Mouse (Mus musculus) MEL (cell line): ENCODE results near the gene Rnaseh2b. TPM values are rescaled to one million over a fixed set of nuclear protein-coding genes. Genes with fewer than 3 reads are reported as not detected.

Experiments used
- DNase-seq: peaks from one replicate; pipeline ENCODE4 v3.0.0; 2011; ENCODE audit warnings: low read depth, low spot score
- H3K27ac ChIP-seq: 2 replicates; pipeline ENCODE4 v1.5.1; 2012; ENCODE audit warnings: low read depth, mild to moderate bottlenecking, control low read depth, low read length, moderate library complexity; ENCODE audit not compliant: control insufficient read depth
- H3K27me3 ChIP-seq, 2 experiments: fragments of 150-350 bp in 1 of 2; sonication (generic) in 1 of 2; 2 replicates each; pipeline ENCODE4 v1.6.1; 2012; ENCODE audit warnings: low read length in 2 of 2, mild to moderate bottlenecking in 2 of 2, improper control_type of control experiment in 1 of 2, moderate library complexity in 1 of 2; ENCODE audit not compliant: insufficient read depth in 2 of 2, control insufficient read depth in 1 of 2
- H3K36me3 ChIP-seq, 2 experiments: 2 replicates each; pipeline ENCODE4 v1.6.1; 2012 to 2014; ENCODE audit warnings: low read length in 2 of 2, improper control_type of control experiment in 1 of 2, inconsistent platforms in 1 of 2, mild to moderate bottlenecking in 1 of 2; ENCODE audit not compliant: insufficient read depth in 2 of 2, control insufficient read depth in 1 of 2
- H3K4me1 ChIP-seq, 2 experiments: fragments of 150-350 bp in 1 of 2; sonication (generic) in 1 of 2; 2 replicates each; pipeline ENCODE4 v1.6.1; 2012; ENCODE audit warnings: low read length in 2 of 2, improper control_type of control experiment in 1 of 2, mild to moderate bottlenecking in 1 of 2; ENCODE audit not compliant: insufficient read depth in 2 of 2, control insufficient read depth in 1 of 2
- H3K4me3 ChIP-seq, 2 experiments: fragments of 150-350 bp in 1 of 2; sonication (generic) in 1 of 2; 2 replicates each; pipeline ENCODE4 v1.5.1; 2012; ENCODE audit warnings: low read depth in 2 of 2, low read length in 2 of 2, mild to moderate bottlenecking in 2 of 2, moderate library complexity in 2 of 2, control low read depth in 1 of 2, improper control_type of control experiment in 1 of 2; ENCODE audit not compliant: control insufficient read depth in 1 of 2, insufficient read depth in 1 of 2
- H3K79me2 ChIP-seq: 2 replicates; pipeline ENCODE4 v1.6.1; 2012; ENCODE audit warnings: mild to moderate bottlenecking, low read length, moderate library complexity; ENCODE audit not compliant: control insufficient read depth, poor library complexity, insufficient read depth
- H3K9ac ChIP-seq: 2 replicates; pipeline ENCODE4 v1.6.1; 2012; ENCODE audit warnings: low read depth, mild to moderate bottlenecking, control low read depth, low read length, moderate library complexity; ENCODE audit not compliant: control insufficient read depth, poor library complexity, severe bottlenecking
- H3K9me3 ChIP-seq: fragments of 150-350 bp; sonication (generic); replicated peaks from 2 replicates; pipeline ENCODE4 v1.6.1; 2012; ENCODE audit warnings: mild to moderate bottlenecking, low read length, improper control_type of control experiment, moderate library complexity; ENCODE audit not compliant: insufficient read depth
- CTCF ChIP-seq, 3 experiments: IDR thresholded peaks in 2 of 3; conservative IDR thresholded peaks in 1 of 3; 2 replicates each; pipeline ENCODE4 v1.5.1; 2011 to 2012; ENCODE audit warnings: low read length in 3 of 3, low read depth in 2 of 3, mild to moderate bottlenecking in 2 of 3, improper control_type of control experiment in 1 of 3, inconsistent platforms in 1 of 3, mixed read lengths in 1 of 3, moderate library complexity in 1 of 3; ENCODE audit not compliant: control insufficient read depth in 1 of 3, insufficient read depth in 1 of 3, poor library complexity in 1 of 3, severe bottlenecking in 1 of 3
- EP300 ChIP-seq, 2 experiments: IDR thresholded peaks; 2 replicates each; pipeline ENCODE4 v1.6.1; 2011; ENCODE audit warnings: improper control_type of control experiment in 2 of 2, low read length in 2 of 2, low read depth in 1 of 2, mild to moderate bottlenecking in 1 of 2
- ETS1 ChIP-seq: IDR thresholded peaks from 2 replicates; pipeline ENCODE4 v1.6.1; 2012; ENCODE audit warnings: low read depth, mild to moderate bottlenecking, inconsistent platforms, low read length, improper control_type of control experiment, moderate library complexity
- GABPA ChIP-seq: IDR thresholded peaks from 2 replicates; pipeline ENCODE4 v1.6.1; 2012; ENCODE audit warnings: low read depth, mild to moderate bottlenecking, inconsistent platforms, low read length, improper control_type of control experiment, moderate library complexity
- GATA1 ChIP-seq: IDR thresholded peaks from 2 replicates; pipeline ENCODE4 v1.6.1; 2011; ENCODE audit warnings: low read depth, low read length, improper control_type of control experiment
- HCFC1 ChIP-seq: IDR thresholded peaks from 2 replicates; pipeline ENCODE4 v1.6.1; 2012; ENCODE audit warnings: low read depth, mild to moderate bottlenecking, inconsistent platforms, low read length, improper control_type of control experiment, moderate library complexity
- JUND ChIP-seq: IDR thresholded peaks from 2 replicates; pipeline ENCODE4 v1.6.1; 2011; ENCODE audit warnings: low read depth, mild to moderate bottlenecking, improper control_type of control experiment, low read length
- KAT2A ChIP-seq: conservative IDR thresholded peaks from 2 replicates; pipeline ENCODE4 v1.6.1; 2012; ENCODE audit warnings: low read depth, low read length, improper control_type of control experiment, inconsistent platforms
- MAZ ChIP-seq: IDR thresholded peaks from 2 replicates; pipeline ENCODE4 v1.6.1; 2012; ENCODE audit warnings: low read depth, mild to moderate bottlenecking, inconsistent platforms, low read length, improper control_type of control experiment
- MXI1 ChIP-seq: IDR thresholded peaks from 2 replicates; pipeline ENCODE4 v1.6.1; 2011; ENCODE audit warnings: mild to moderate bottlenecking, low read depth, low read length, improper control_type of control experiment
- MYB ChIP-seq: IDR thresholded peaks from 2 replicates; pipeline ENCODE4 v1.6.1; 2011; ENCODE audit warnings: mild to moderate bottlenecking, low read depth, low read length, improper control_type of control experiment
- MYC ChIP-seq: IDR thresholded peaks from 2 replicates; pipeline ENCODE4 v1.6.1; 2011; ENCODE audit warnings: low read depth, mild to moderate bottlenecking, low read length, improper control_type of control experiment, moderate library complexity
- NRF1 ChIP-seq: IDR thresholded peaks from 2 replicates; pipeline ENCODE4 v1.6.1; 2014; ENCODE audit warnings: low read depth, mild to moderate bottlenecking, inconsistent platforms, low read length, improper control_type of control experiment, moderate library complexity; ENCODE audit not compliant: poor library complexity, insufficient read depth, severe bottlenecking
- POLR2A ChIP-seq, 2 experiments: IDR thresholded peaks; 2 replicates each; pipeline ENCODE4 v1.6.1; 2011 to 2012; ENCODE audit warnings: low read length in 2 of 2, mild to moderate bottlenecking in 2 of 2, control low read depth in 1 of 2, improper control_type of control experiment in 1 of 2, low read depth in 1 of 2, moderate library complexity in 1 of 2; ENCODE audit not compliant: control insufficient read depth in 1 of 2, insufficient read depth in 1 of 2, poor library complexity in 1 of 2
- POLR2AphosphoS2 ChIP-seq: IDR thresholded peaks from 2 replicates; pipeline ENCODE4 v1.6.1; 2011; ENCODE audit warnings: low read length, improper control_type of control experiment
- RAD21 ChIP-seq: IDR thresholded peaks from 2 replicates; pipeline ENCODE4 v1.6.1; 2011; ENCODE audit warnings: mild to moderate bottlenecking, low read depth, low read length, improper control_type of control experiment
- SIN3A ChIP-seq: IDR thresholded peaks from 2 replicates; pipeline ENCODE4 v1.6.1; 2012; ENCODE audit warnings: low read length, improper control_type of control experiment, inconsistent platforms
- SMC3 ChIP-seq: IDR thresholded peaks from 2 replicates; pipeline ENCODE4 v1.6.1; 2011; ENCODE audit warnings: low read depth, low read length, improper control_type of control experiment
- TAL1 ChIP-seq: IDR thresholded peaks from 2 replicates; pipeline ENCODE4 v1.6.1; 2012; ENCODE audit warnings: mild to moderate bottlenecking, inconsistent platforms, low read length, moderate library complexity, mixed read lengths
- TBP ChIP-seq: IDR thresholded peaks from 2 replicates; pipeline ENCODE4 v1.8.0; 2011; ENCODE audit warnings: low read depth, low read length, improper control_type of control experiment
- TCF12 ChIP-seq: IDR thresholded peaks from 2 replicates; pipeline ENCODE4 v1.6.1; 2014; ENCODE audit warnings: low read depth, mild to moderate bottlenecking, inconsistent platforms, low read length, improper control_type of control experiment, moderate library complexity
- UBTF ChIP-seq: IDR thresholded peaks from 2 replicates; pipeline ENCODE4 v1.6.1; 2012; ENCODE audit warnings: low read depth, mild to moderate bottlenecking, inconsistent platforms, low read length, improper control_type of control experiment, moderate library complexity, borderline replicate concordance; ENCODE audit not compliant: insufficient read depth
- USF2 ChIP-seq, 2 experiments: IDR thresholded peaks; 2 replicates each; pipeline ENCODE4 v1.6.1; 2011 to 2012; ENCODE audit warnings: improper control_type of control experiment in 2 of 2, low read length in 2 of 2, borderline replicate concordance in 1 of 2, inconsistent platforms in 1 of 2, low read depth in 1 of 2, mild to moderate bottlenecking in 1 of 2; ENCODE audit not compliant: insufficient read depth in 1 of 2
- ZC3H11A ChIP-seq: IDR thresholded peaks from 2 replicates; pipeline ENCODE4 v1.6.1; 2012; ENCODE audit warnings: low read depth, mild to moderate bottlenecking, inconsistent platforms, low read length, improper control_type of control experiment
- ZKSCAN1 ChIP-seq: IDR thresholded peaks from 2 replicates; pipeline ENCODE4 v1.6.1; 2012; ENCODE audit warnings: low read depth, mild to moderate bottlenecking, inconsistent platforms, low read length, improper control_type of control experiment, moderate library complexity
- ZNF384 ChIP-seq: IDR thresholded peaks from 2 replicates; pipeline ENCODE4 v1.6.1; 2012; ENCODE audit warnings: low read depth, mild to moderate bottlenecking, inconsistent platforms, low read length, improper control_type of control experiment
- polyA plus RNA-seq, 2 experiments: library from polyadenylated mRNA; stranded (reverse) in 1 of 2; unstranded in 1 of 2; fragments of >175 nt in 1 of 2; fragments of >200 nt in 1 of 2; gene quantifications; 2 replicates each; pipeline versions ENCODE4 v1.2.1 to v1.2.4; 2012; ENCODE audit warnings: low replicate concordance in 2 of 2, low read depth in 1 of 2; ENCODE audit not compliant: insufficient read length in 2 of 2, insufficient read depth in 1 of 2, missing spikeins in 1 of 2
- total RNA-seq: library from RNA; depleted of rRNA; stranded (reverse); fragments of 300-350 nt; gene quantifications from 2 replicates; pipeline ENCODE4 v1.2.3, GENCODE M21; 2012; rRNA removed

Rnaseh2b gene
- 44.8 and 50.2 TPM in 2 replicates for total RNA-seq
- polyA plus RNA-seq, result 100 to 1,000 TPM in 1 of 2 experiments, 10 to 100 TPM in 1; 88.2 to 412 TPM

DNA sequence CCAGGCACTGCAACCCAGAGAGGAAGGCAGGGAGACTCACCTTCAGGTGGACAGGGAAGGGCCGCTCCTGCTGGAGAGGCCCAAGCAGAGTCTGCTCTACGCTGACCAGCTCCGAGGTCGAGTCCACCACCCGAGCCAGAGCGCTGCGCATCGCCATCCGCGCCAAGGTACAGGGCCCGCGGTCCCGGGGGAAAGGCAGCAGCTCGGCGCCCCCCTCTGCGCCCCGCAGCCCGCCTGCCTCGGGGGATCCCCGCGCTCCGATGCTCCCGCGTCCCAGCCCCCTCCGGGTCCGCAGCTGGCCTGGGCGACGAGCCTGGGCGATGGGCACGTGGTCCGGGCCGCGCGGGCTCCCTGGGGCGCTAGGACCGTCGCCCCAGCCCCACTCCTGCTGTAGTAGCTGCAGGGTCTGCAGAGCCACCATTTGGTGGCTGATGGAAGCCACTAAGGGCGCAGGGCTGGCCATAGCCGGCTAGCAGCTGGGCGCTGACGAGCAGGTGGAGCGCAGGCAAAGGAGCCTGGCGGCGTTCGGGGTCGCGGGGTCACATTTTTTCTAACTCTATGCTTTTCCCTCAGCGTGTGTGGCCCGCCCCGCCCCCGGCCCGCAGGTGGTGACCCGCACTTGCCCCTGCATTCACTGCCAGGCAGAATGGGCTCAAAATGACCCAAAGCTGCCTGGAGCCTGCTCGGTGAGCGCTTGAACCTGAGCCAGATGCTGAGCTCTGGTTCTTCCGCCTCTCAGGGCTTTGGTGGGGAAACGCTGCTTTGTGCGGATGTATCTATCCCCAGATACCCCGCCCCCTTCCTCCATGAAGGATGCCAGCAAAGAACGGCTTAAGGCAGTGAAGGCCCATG, at the start of gene Rnaseh2b, which contains the start of gene Dleu7:
TSS of gene Rnaseh2b (plus strand) at position 102 of the 852 bp plus-strand sequence.
TSS of gene Dleu7 (minus strand) at position 560 of the 852 bp plus-strand sequence.
- Histone ChIP-seq H3K9ac (no peak within 1 kb of the TSS), H3K4me1 (no peaks in the 10 kb centered on the region), H3K79me2 (no peaks in the 10 kb centered on the region), H3K4me3 (no peak within 1 kb of the TSS), H3K27me3 (no peaks in the 10 kb centered on the region; a peak in 1 of 4 replicates), H3K36me3 (no peaks in the 10 kb centered on the region), H3K9me3 (no peaks in the 10 kb centered on the region), H3K27ac (no peak within 1 kb of the TSS)
- no peak for DNase-seq
- no peak for TF ChIP-seq MAZ
- no peak for TF ChIP-seq TCF12
- TF ChIP-seq HCFC1, result no peak
- TF ChIP-seq NRF1, result no peak
- no peak for TF ChIP-seq UBTF
- no peak for TF ChIP-seq USF2 (IDR thresholded peaks at IDR 0.05; ENCODE audit: borderline replicate concordance in 1 of 2, insufficient read depth in 1 of 2, low read depth in 1 of 2, low read length in 2 of 2)
- TF ChIP-seq EP300 (IDR thresholded peaks at IDR 0.05; ENCODE audit: low read depth in 1 of 2, low read length in 2 of 2), result no peak
- no peak for TF ChIP-seq ZKSCAN1
- TF ChIP-seq POLR2A (IDR thresholded peaks at IDR 0.05; ENCODE audit: control insufficient read depth in 1 of 2, insufficient read depth in 1 of 2, low read depth in 1 of 2, low read length in 2 of 2, poor library complexity in 1 of 2), result no peak
- no peak for TF ChIP-seq ZC3H11A
- no peak for TF ChIP-seq CTCF (IDR thresholded peaks at IDR 0.05 in 2 of 3, conservative IDR thresholded peaks at IDR 0.05 in 1 of 3; ENCODE audit: control insufficient read depth in 1 of 3, insufficient read depth in 1 of 3, low read depth in 2 of 3, low read length in 3 of 3, poor library complexity in 1 of 3, severe bottlenecking in 1 of 3)
- TF ChIP-seq JUND, result no peak
- TF ChIP-seq MYC, result no peak
- TF ChIP-seq POLR2AphosphoS2, result no peak
- no peak for TF ChIP-seq RAD21

- Histone ChIP-seq H3K36me3 (no peaks in the 10 kb centered on the region; a peak in 1 of 4 replicates), H3K9me3 (no peaks in the 10 kb centered on the region), H3K4me1 (peaks cover 0 to 4% of the 10 kb centered on the region in 2 experiments; a peak in 1 of 4 replicates), H3K4me3 (no peak overlapping the region)
- DNase-seq, result no peak
- TF ChIP-seq ZC3H11A (no peak), GATA1 (no peak), MXI1 (no peak), MAZ (no peak), ZKSCAN1 (no peak), KAT2A (no peak), USF2 (IDR thresholded peaks at IDR 0.05; ENCODE audit: borderline replicate concordance in 1 of 2, insufficient read depth in 1 of 2, low read depth in 1 of 2, low read length in 2 of 2) (no peak), ZNF384 (no peak), SIN3A (no peak), SMC3 (no peak), UBTF (no peak), EP300 (IDR thresholded peaks at IDR 0.05; ENCODE audit: low read depth in 1 of 2, low read length in 2 of 2) (no peak), TCF12 (no peak), ETS1 (no peak), TBP (no peak), MYB (no peak), GABPA (no peak), TAL1 (no peak), POLR2AphosphoS2 (no peak)
- TF ChIP-seq, all 39 proteins: peak for 0
- Histone ChIP-seq H3K27me3 (no peaks in the 10 kb centered on the region; a peak in 1 of 4 replicates), H3K27ac (no peak overlapping the region), H3K79me2 (no peaks in the 10 kb centered on the region), H3K9ac (no peak overlapping the region)
Measured at GRCm38 (mm10) chr14:62243530-62243929, 48.9 kb upstream of the Rnaseh2b start.
